Mouse (Mus musculus) gastrocnemius, postnatal 10 days (tissue): ENCODE measurements around the gene Sec62. TPM values are rescaled to one million over a fixed set of nuclear protein-coding genes. Genes with fewer than 3 reads are reported as not detected.
A peak's percentile ranks its signal among the peaks of the same experiment; 100 is the strongest.

ENCODE experiments used
- DNase-seq: peaks from one replicate; pipeline ENCODE4 v3.0.0; 2021; ENCODE audit warnings: mixed read lengths
- long read RNA-seq, 2 experiments: library from polyadenylated mRNA; stranded (forward); transcript quantifications; one replicate each; pipeline ENCODE4 v2.0.0; 2021
- total RNA-seq, 2 experiments: library from RNA; stranded (reverse); gene quantifications; 2 replicates each; pipeline ENCODE4 v1.2.3; 2021

Gene Sec62
- total RNA-seq: 10 to 100 TPM; 53.1 to 67.8 TPM
- long read RNA-seq, experiment 1, transcript Sec62-201 (8 exons, 3,967 nt): major isoform, 105 of 140 reads
- long read RNA-seq, experiment 1, partial matches to known transcripts: 19 of 140 reads
- long read RNA-seq, experiment 1, other reads (novel, unspliced or antisense): 16 of 140 reads
- long read RNA-seq, experiment 2, transcript Sec62-201 (8 exons, 3,967 nt): major isoform, 91 of 120 reads
- long read RNA-seq, experiment 2, partial matches to known transcripts: 18 of 120 reads
- long read RNA-seq, experiment 2, other reads (novel, unspliced or antisense): 11 of 120 reads

DNA sequence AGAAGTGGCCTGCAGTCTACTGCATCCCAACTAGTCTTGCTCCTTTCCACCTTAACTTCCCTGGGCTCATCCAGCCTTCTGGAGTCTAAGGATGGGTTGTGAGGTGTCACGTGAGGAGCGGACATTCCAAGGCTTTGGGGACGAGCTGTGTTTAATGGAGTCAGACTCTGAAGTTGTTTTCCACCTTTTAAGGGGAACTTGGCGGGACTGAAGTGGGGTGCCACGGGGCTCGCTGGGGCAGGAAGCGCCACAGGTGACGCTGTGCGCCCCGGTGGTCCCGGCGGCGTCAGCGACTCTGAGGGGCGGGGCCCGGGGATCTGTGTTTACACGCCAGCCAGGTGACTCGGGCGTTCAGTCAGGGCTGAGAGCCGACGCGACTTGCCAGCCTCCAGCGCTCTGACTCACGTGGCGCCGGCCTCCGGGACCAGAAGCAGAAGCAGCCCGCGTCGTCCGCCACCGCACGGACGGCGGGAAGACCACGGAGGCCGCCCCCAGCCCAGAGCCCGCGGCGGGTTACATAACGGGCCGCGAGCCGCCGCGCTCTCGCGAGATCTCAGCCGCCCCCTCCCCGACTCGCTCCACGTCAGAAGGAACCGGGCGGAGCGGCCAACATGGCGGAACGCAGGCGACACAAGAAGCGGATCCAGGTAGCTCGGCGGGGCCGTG lies at the start of gene Sec62:
Gene Sec62, plus strand, starts transcription at position 139 of the 666 bp plus-strand sequence.
- peak; percentile 96 for DNase-seq

DNA sequence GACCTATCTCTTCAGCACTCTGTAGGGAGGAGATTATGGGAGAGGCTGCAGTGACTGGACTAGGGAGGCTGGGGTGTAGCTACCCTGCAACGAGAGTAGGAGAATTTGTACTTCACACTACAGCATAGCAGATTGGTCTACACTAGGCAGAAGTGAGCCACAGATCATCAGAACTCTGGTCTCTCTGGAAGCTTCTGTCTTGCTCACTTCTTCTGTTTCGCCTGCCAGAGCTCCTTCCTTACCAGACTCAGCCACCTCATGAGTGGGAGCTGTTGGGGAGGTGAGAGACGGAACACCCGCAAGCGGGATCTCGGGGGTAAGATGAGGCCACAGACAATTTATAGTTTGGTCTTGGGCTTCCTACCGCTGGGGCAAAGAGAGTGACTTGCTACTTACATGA lies 49.8 kb upstream of the Sec62 start:
- DNase-seq: no peak

DNA sequence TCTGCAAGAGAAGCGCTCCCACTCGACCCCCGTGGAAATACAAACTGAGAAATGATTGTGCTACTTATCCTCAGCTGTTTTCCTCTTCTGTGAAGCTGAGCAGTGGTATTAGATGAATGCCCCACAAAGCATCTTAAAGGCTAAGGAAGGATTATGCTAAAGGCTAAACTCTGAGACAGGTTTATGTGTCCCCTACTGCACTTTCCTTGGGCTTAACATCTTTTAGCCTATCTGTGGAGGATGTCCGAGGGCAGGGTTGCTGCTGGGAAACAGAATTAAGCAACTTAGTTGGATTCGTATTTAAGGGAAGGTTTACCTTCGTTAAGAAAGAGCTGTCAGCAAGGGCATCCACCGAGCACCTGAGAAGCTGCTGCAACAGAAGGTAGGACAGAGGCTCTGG lies 46.7 kb upstream of the Sec62 start, which contains the start of gene Samd7:
Gene Samd7, plus strand, starts transcription at position 288 of the 400 bp plus-strand sequence.
- DNase-seq: no peak

DNA sequence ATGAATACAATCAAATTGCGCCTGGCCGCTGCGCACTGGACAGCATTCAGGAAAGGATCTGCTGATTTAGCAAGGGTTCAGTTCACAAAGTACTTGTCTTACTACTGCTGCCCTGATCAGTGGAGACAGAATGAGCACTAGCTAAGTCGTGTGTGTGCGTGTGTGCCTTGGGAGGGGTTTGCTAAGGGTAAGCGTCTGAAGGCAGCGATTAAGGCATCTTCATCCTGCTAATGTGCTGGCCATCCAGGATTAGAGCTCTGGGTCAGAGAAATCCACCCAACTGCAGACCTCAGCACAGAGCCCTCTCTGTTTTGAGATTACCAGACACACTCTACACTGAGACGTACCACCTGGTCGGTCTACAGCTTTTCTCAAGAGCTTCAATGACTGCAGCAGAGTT lies 44.4 kb upstream of the Sec62 start:
- DNase-seq: no peak

DNA sequence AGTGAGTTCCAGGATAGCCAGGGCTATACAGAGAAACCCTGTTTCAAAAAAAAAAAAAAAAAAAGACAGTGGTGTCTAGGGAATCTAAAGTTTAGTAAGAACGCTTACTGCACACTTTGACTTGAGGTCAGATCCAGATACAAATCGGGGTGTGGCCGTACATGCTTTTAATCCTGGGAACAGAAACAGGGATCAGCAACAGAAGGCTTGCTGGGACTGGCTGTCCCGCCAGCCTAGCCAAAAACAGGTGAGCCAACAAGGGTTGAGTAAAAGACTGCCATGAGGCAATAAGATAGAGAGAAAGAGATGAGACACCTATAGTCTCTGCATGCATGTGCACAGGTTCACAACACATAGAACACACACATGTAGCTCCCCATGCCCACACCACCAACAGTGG lies 38.0 kb upstream of the Sec62 start:
- DNase-seq: no peak

DNA sequence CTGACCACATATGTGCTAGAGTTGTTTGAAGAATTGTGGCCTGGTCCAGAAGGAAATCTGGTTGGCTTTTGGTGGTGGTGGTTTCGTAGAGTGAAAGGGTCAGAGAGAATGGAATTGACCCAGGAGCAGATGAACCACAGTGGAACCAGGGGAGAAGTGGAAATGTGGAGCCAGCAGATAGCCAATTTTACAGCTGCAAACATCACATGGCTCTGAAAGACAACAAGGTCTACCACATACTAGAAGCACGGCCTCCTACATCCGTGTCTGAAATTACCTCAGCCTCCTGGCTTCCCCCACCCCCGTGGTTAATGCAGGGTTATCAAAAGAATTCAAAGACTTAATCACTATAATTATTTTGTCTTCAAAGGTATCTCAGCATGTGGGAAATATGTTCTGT lies 27.8 kb upstream of the Sec62 start:
- no peak for DNase-seq

DNA sequence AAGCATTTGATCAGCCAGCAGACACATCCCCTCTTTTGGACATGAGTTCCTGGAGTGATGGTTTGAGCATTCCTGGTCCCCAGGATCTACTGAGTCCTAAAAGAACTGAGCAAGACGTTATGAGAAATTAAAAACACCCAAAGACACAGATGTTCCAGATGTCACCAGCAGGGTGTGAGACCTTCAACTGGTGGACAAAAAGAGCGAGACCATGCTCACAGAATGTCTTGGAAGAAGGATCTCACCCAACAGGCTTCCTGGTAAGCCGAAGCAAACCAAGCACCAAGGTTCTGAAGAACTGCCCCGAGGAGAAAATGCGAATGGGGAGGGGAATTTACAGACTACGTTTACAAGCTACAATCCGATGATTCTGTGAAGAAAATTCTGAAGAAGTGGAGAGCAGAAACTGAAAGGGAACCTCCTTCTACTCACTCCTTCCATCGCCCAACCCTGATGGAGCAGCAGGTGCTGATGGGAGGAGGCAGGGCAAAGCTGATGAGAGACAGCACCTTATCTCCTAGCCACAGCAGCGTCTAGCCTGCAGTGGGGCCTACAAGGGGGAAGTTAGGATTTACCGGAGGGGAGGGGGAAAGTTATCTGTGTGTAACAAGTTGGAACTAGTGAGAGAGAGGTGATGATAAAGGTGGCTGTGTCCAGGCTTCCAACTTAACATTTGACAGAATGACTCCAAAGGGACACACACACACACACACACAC lies 27.2 kb upstream of the Sec62 start:
- no peak for DNase-seq

DNA sequence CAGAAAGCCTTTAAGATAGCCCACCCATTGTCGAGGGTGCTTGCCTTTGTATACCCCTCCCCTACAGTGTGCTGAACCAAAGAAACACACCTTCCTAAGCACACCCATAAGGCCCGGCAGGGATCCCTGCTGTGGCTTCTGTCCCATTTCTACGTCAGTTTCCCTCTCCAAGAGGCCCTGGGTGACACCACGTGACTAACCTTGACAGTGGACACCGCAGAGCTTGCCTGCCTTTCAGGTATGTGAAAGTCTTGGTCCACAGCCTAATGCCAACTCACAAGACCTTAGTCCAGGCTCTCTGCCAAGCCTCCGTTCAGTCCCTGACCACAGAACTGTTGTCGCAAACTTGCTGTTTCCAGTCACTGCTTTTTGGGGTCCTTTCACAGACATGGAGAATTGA lies 26.5 kb upstream of the Sec62 start:
- no peak for DNase-seq

DNA sequence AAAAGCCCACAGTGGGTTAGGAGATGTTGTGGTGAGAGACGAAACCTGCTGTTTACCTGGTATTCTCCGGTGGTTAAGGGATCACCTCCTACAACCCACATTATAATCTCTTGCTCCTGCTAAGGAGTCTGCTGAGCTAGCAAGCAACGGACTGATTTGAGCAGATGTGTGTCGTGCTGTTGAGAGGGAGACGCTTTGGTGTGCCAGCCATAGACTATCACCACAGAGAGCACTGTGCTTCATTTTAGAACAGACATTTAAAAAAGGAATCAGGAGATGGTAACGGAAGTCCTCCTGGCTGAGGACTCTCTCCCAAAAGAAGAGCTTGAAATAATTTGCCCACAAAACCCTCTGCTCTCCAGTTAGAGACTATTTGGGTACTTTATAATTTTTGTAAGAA lies 25.4 kb upstream of the Sec62 start:
- DNase-seq: no peak

DNA sequence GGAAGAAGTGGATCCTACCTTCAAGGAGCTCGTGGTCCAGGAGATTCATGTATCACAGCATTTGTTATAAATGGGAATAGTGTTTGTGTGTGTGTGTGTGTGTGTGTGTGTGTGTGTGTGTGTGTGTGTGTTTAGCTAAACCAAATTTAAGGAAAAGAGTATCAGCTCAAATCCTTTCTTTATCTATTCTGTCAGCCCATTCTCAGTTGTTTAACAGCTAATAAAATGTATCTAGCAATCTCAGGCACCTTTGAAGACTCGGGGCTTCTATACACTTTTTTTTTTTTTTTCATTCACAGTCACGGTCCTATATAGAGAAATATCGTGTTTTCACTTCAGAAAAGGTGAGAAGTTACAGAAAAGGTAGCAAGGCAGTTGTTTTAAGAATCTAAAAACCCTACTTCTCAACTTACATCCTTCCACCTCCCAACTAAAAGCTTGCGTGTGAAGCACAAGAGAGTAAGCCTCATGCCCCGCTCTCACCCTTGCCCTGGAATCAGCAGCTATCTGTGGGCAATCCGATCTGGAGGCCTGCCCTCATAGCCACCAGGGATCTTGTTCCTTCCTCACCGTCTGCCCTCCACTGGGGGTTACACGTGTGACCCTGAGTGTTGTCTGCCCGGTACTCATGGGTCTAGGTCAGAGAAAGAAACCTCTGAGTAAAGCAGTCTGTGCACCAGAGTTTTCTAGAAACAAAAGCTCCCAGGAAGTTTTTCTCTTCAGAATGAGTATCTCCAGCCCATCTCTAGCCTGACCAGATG lies 22.7 kb upstream of the Sec62 start:
- no peak for DNase-seq

DNA sequence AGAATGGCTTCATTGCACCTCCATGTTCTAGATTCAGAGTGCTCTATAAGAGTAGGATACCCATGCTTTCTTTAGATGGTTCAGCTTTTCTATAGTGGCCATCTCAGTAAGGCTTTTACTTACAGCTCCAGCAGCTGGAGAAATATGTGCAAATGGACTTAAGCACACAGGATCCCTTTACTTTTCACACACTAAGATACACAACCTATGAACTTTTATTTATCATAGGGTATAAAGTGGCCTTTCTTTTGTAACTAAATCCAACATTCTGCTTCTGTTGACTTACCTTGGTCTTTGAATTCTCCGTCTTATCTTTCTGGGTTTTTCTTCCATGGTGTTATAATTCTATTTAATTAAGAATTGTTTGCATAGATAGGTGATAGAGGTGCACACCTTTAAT lies 21.1 kb upstream of the Sec62 start:
- DNase-seq: no peak

DNA sequence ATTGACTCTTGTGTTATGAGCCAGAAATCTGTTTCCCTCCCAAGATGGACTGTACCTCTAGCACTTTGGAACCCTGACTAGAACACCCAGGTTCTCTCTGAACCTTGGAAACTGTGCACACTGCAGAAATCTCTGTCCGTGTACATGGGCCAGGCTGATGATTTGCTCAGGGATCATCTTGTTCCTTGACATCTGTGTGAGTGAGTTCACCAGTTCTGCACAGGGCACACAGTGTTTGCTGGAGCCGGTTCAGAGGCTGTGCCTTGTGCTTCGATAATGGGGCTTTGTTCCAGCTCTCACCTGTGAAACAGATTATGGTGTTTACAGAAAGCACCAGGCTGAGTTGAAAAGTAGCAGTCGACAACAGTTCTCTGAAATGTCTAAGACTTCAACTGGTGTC lies 20.0 kb upstream of the Sec62 start:
- DNase-seq: no peak

DNA sequence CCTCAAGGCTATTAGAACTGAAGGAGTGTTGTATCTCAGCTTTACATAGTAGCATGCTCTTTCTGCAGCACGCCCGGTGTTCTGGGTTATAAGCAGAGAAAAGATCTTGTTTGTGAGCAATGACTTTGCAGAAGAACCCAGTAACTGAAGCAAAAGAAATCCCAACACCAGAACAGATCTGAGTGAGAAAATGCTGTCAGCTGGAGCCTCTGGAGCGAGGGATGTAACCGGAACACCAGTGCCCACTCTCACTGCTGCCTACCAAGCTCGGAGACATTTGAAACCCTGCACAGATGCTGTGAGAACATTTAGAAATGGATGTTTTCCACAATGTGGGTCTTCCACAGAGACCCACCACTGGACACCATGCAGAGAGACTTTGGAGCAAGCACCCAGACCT lies 18.0 kb upstream of the Sec62 start:
- DNase-seq: no peak

DNA sequence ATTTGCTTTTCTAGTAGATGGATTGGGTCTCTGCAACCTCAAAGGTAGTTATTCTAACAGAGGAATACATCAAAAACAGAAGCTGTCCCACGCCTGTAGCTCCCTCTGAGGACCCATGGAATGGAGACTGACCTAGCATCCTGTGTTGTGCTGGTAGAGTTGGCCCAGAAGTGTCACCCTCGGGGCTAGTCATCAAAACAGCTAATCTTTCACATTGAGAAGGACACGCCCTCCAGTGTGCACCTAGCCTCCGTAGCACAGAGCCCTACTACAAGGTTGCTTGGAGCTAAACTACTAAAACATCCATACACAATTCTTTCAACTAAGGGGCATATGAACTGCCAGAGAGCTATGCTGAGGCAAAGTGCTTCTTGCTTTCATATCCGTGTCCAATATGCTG lies 14.7 kb upstream of the Sec62 start:
- no peak for DNase-seq

DNA sequence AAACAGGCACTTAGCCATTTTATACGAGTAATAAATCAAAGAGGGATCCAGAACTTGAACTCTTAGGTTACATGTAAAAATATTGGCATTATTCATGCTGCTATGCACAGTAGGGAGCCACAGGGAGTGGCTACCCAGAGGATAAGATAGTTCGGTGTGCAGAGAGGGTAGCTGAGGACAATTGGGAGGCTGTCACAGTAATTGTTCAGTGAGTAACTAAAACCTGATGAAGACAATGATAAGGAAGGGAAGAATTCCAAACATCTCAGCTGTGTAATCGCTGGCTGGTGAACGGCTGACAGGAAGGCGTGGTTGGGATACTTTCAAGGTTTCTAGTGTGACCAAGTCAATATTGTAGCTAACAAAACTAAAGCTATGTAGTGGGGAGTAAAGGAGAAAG lies 4.1 kb upstream of the Sec62 start:
- no peak for DNase-seq

DNA sequence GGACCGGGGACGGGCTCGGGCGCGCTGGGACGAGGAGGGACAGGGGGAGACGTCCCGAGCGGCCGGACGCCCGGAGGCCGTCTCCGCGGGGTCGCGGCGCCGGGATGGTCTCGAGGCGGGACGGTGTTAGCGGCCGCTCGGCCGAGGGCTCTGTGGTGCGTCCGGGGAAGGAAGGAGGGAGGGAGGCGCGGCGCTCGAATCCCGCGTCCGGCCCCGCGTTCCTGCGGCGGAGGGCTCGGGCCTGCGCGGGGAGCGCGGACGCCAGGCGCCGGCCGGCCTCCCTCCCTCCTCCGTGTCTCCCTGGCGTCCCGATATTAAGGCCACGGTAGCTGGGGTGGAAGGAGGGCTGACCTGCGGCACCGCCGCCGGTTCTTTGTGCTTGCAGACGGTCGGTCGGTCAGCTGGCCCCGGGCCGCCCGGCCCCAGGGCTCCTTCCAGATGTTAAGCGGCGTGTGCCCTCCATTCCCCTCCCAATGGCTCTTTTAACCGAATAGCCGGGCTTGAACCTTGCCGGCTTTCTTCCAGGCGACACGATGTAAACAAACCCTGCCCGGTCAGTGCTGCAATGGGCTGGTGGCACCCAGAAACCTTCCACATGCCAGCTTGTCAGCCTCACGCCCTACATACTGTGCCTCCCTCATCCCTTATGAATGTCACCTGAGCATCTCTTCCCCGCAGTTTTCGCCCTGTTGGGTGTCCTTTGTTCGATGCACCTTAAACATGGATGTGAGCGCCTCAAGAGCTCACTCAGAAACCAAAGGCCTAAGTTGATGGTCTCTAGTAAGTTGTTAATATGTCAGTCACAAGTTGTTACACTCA lies 937 bp downstream of the Sec62 start:
- DNase-seq: peak; percentile 40

DNA sequence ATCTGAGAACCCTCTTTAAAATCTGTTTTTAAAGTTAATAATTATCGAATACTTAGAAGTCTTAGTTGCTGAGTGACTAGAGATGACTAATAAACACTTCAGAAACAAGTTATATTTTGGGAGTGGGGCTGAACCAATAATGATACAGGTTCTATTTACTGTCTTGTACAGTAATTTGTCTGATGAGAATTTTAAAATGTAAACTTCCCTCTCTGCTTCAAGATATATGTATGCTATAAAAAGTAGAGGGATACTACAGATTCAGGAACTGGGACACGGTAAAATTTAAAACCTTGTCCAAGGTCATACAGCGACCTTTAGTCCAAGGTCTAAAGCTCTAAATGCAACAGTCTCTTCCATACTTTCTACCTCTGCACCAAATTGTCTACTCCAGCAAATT lies 9.5 kb downstream of the Sec62 start:
- no peak for DNase-seq

DNA sequence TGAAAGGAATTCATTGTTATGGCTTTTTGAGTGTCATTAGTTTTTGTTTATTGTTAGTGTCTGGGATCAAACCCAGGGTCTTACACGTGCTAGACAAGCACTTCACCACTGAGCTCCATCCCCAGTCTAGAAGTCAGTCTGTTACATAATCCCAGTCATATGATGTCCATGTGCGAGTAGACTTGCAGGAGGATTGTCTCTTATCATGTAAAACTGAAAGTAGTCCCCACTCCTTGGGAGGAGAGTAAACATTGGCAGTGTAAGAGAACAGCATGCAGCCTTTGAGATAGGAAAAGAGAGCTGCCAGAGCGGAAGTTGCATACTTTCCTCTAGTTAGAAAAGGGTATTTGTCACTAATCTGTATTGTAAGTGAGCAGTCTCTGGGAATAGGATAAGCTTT lies 20.2 kb downstream of the Sec62 start:
- no peak for DNase-seq

DNA sequence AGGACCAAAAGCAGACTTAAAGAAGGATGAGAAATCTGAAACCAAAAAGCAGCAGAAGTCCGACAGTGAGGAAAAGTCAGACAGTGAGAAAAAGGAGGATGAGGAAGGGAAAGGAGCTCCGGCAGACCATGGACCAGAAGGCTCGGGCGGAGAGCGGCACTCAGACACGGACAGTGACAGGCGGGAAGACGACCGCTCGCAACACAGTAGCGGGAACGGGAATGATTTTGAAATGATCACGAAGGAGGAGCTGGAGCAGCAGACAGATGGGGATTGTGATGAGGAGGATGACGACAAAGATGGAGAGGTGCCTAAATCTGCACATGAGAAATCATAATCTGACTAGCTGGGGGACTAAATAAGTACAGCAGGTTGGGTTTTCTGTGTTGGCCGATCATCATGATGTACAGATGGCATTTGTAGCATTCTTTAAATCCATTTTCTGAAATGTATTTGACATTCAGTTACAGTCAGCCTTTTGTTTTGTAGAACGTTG lies 26.0 kb downstream of the Sec62 start:
- no peak for DNase-seq

DNA sequence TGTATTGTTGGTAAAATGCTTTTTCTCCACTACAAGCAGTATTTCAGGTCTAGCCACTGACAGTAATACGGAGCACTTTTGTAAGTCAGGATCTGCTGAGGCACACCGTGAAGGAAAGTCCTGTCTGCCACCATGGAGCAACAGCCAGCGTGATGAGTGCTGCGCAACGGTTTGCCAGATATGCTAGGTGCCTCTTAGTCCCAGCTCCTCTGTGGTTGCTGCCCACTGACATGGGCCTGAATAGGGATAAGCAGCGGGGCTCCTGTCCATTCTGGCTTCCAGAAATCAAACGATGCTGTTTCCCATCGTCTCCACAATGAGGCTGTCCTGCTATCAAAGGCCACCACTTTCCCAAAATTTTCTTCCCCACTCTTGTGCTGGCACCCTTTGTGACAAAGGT lies 29.5 kb downstream of the Sec62 start:
- no peak for DNase-seq

DNA sequence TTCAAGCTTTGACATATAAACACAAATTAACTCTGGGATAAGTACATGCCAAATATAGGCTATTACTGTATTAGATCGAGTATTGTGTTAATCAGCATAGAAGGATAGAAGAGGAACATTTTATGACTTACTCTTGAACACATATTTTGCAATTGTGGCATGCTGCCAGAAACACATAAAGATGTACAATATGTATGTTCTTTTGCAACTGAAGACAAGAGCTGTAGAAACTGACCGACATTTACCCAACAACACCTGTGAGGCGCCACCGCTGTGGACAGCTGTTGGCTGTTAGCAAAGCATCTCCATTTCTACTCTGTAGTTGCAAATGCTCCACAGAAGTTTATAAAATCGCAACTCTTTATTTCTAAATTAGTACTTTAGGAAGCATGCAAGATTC lies 33.4 kb downstream of the Sec62 start:
- DNase-seq: no peak
